Mouse (Mus musculus): Measurements from ENCODE around the gene Tbata. TPM values are rescaled to one million over a fixed set of nuclear protein-coding genes. Genes with fewer than 3 reads are reported as not detected.

Gene Tbata
- polyA plus RNA-seq, 1 experiment from 2014 or later = not detected

Small RNA genes lying within 50 kb of the gene (microRNA-seq; reads per million reads assigned to microRNA genes)
- gene Gm44308 = not detected

Other genes with a start within 250 kb of the Tbata start
- 123 and 125 TPM in 2 replicates for gene Pcbd1, start 82.6 kb upstream of the Tbata start, polyA plus RNA-seq (2016; fragmentation: Nextera tagmentation; extraction: Ambion mirVana)
- 18.5 and 18.6 TPM in 2 replicates for gene Sgpl1, start 24.3 kb upstream of the Tbata start, polyA plus RNA-seq (2016; fragmentation: Nextera tagmentation; extraction: Ambion mirVana)
- 0.27 and 0.38 TPM in 2 replicates for gene Adamts14, start 101.5 kb downstream of the Tbata start, polyA plus RNA-seq (2016; fragmentation: Nextera tagmentation; extraction: Ambion mirVana)
- not detected in 2 replicates for gene Prf1, start 125.9 kb downstream of the Tbata start, polyA plus RNA-seq (2016; fragmentation: Nextera tagmentation; extraction: Ambion mirVana)
- 12.1 and 12.4 TPM in 2 replicates for gene Pald1, start 211.6 kb downstream of the Tbata start, polyA plus RNA-seq (2016; fragmentation: Nextera tagmentation; extraction: Ambion mirVana)
- gene Nodal, start 246.0 kb downstream of the Tbata start, polyA plus RNA-seq (2016; fragmentation: Nextera tagmentation; extraction: Ambion mirVana) = 0.31 and 0.37 TPM in 2 replicates